Mouse (Mus musculus): ENCODE results near the gene Rpl38.

DNA sequence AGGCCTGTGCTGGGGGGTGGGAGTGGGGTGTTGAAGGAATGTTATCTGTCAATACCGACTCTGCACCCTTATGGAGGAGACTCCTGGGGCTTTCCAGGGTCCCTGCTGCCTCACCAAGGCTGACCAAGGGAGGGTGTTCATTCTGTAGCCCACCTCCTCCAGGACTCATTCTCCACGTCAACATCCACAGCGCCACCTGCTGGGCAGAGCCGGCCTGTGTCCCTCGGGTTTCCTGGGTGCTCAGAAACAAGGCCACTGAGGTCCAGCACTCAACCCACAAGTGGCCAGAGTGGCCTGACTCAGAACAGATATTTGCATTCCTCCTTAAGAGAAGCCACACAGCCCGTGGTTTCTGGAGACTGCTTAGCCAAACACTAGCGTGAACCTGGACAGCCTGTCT, 10.6 kb upstream of the Rpl38 start:
- TF ChIP-seq CTCF (IDR thresholded peaks at IDR 0.05; ENCODE audit: low read depth) (peak; percentile 46; the same call in 1 of the 2 replicates), EP300 (IDR thresholded peaks at IDR 0.05; ENCODE audit: low read depth) (no peak)

All from heart, postnatal 0 days (tissue).